In the genomic region with DNA sequence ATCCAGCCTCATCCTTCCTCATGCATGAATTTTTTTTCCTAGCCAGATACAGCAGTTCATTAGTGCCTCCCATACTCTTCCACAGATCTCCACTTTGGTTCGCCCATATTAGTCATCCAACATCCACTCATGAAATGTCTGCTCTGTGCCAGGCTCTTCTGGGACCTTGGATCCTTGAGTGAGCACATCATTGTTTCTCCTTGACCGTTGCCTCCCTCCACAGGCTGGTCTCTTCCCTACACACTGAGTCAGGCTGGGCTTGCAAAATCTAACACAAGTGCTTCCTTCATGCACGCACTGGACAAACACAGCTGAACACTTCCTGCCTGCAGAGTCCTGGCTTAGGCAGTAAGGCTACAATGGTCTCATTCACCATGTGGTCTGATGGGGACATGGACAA, we compare ENCODE assay signal across 12 mouse cellular contexts. TPM values are rescaled to one million over a fixed set of nuclear protein-coding genes. Genes with fewer than 3 reads are reported as not detected.
DNase-seq lines count a peak whose midpoint lies in the region; ATAC-seq and TF ChIP-seq lines count a peak whose summit lies in the region.
"Had no signal": no experiment of that assay in that cellular context is flagged by ENCODE, and none has a peak within 500 bp of the region (broad histone marks: within the 10 kb centered on the region; RNA-seq: fewer than 3 reads in every experiment).

No protein-coding gene starts in this region.

- no peaks in the 10 kb centered on the region; the same call in 1 of the 2 replicates for H3K79me2 ChIP-seq in heart, adult 2 months (replicated peaks; ENCODE audit: control insufficient read depth, insufficient read depth, low read length)

- no peaks in the 10 kb centered on the region for H3K9me3 ChIP-seq in heart, embryonic 10.5 days
- no peaks in the 10 kb centered on the region for H3K9me3 ChIP-seq in lung, postnatal 0 days (ENCODE audit: low read length)
- no peaks in the 10 kb centered on the region for H3K9me3 ChIP-seq in midbrain, embryonic 14.5 days (ENCODE audit: control insufficient read depth, low read length)
- H3K9me3 ChIP-seq: midbrain, embryonic 10.5 days; stomach, embryonic 15.5 days had no signal

- no peak overlapping the region for H3K9ac ChIP-seq in heart, adult 2 months (ENCODE audit: low read depth, low read length)
- H3K9ac ChIP-seq in lung, postnatal 0 days (replicated peaks; ENCODE audit: low read depth), result no peak overlapping the region
- no peak overlapping the region for H3K9ac ChIP-seq in midbrain, embryonic 14.5 days (replicated peaks; ENCODE audit: low read length)
- H3K9ac ChIP-seq: stomach, embryonic 15.5 days had no signal

- ATAC-seq in lung, postnatal 0 days, result peak; percentile 56
- no peak for ATAC-seq in midbrain, embryonic 14.5 days (ENCODE audit: low FRiP score, low TSS enrichment)

- H3K4me2 ChIP-seq in lung, postnatal 0 days (replicated peaks; ENCODE audit: low read depth, low read length), result no peak overlapping the region
- H3K4me2 ChIP-seq in midbrain, embryonic 14.5 days (ENCODE audit: low read length), result no peak overlapping the region
- H3K4me2 ChIP-seq: stomach, embryonic 15.5 days had no signal

- 44% methylated on average over 3 of the region's 3 CpGs for WGBS in heart, adult 2 months
- 68% methylated on average over 3 of the region's 3 CpGs for WGBS in heart, embryonic 10.5 days
- WGBS in lung, postnatal 0 days, result 41% methylated on average over 3 of the region's 3 CpGs
- 88% methylated on average over 3 of the region's 3 CpGs for WGBS in midbrain, embryonic 14.5 days

- peak; percentile 25 for TF ChIP-seq CTCF in heart, adult 2 months (IDR thresholded peaks at IDR 0.05)
- TF ChIP-seq CTCF in lung, postnatal 0 days (IDR thresholded peaks at IDR 0.05), result peak; percentile 56

- no peak for TF ChIP-seq EP300 in heart, adult 2 months (IDR thresholded peaks at IDR 0.05; ENCODE audit: insufficient read depth, low read depth, low read length)
- TF ChIP-seq EP300 in lung, postnatal 0 days (IDR thresholded peaks at IDR 0.05), result no peak

- no peak overlapping the region for H3K27ac ChIP-seq in heart, adult 2 months
- H3K27ac ChIP-seq in heart, embryonic 10.5 days, result no peak overlapping the region
- H3K27ac ChIP-seq in lung, postnatal 0 days (ENCODE audit: low read length), result no peak overlapping the region
- H3K27ac ChIP-seq in midbrain, embryonic 14.5 days (replicated peaks; ENCODE audit: low read depth, low read length), result no peak overlapping the region
- H3K27ac ChIP-seq: midbrain, embryonic 10.5 days; stomach, embryonic 15.5 days had no signal

- no peak for TF ChIP-seq POLR2A in heart, adult 2 months (IDR thresholded peaks at IDR 0.05; ENCODE audit: insufficient read depth, low read depth, low read length)

- no peaks in the 10 kb centered on the region for H3K27me3 ChIP-seq in heart, adult 2 months (ENCODE audit: control insufficient read depth, insufficient read depth, low read length)
- H3K27me3 ChIP-seq in heart, embryonic 10.5 days (ENCODE audit: insufficient read depth, poor library complexity, severe bottlenecking), result no peaks in the 10 kb centered on the region
- H3K27me3 ChIP-seq in lung, postnatal 0 days (replicated peaks; ENCODE audit: insufficient read depth, low read length), result no peaks in the 10 kb centered on the region
- H3K27me3 ChIP-seq in midbrain, embryonic 14.5 days (ENCODE audit: control insufficient read depth, insufficient read depth, low read length), result no peaks in the 10 kb centered on the region
- H3K27me3 ChIP-seq: CH12.LX; stomach, embryonic 15.5 days had no signal

- H3K36me3 ChIP-seq in heart, adult 2 months (ENCODE audit: control insufficient read depth, insufficient read depth, low read length), result no peaks in the 10 kb centered on the region
- no peaks in the 10 kb centered on the region for H3K36me3 ChIP-seq in heart, embryonic 10.5 days
- H3K36me3 ChIP-seq in lung, postnatal 0 days (ENCODE audit: insufficient read depth, low read length), result no peaks in the 10 kb centered on the region
- no peaks in the 10 kb centered on the region for H3K36me3 ChIP-seq in midbrain, embryonic 14.5 days (ENCODE audit: control insufficient read depth, insufficient read depth, low read length)
- H3K36me3 ChIP-seq: midbrain, embryonic 10.5 days; stomach, embryonic 15.5 days had no signal

- intact Hi-C loops in heart, adult 2 months (cut with DNase I), result loop anchor here (2.0 kb wide), 1 partner anchor 49 kb away; no protein-coding TSS in a partner anchor
- intact Hi-C loops in left cerebral cortex, postnatal 14 days (cut with DNase I), result no loop called here

- DNase-seq in heart, adult 2 months, result peak in 1 of 2 experiments; percentile 49
- no peak for DNase-seq in heart, embryonic 10.5 days (ENCODE audit: low spot score)
- peak; percentile 91 for DNase-seq in 3T3-L1 (ENCODE audit: low read depth, low spot score)
- DNase-seq in adrenal gland, postnatal 14 days, result peak; percentile 73
- peak; percentile 83 for DNase-seq in lung, postnatal 0 days (ENCODE audit: low spot score)
- no peak for DNase-seq in left cerebral cortex, postnatal 14 days (ENCODE audit: low spot score in 2 of 2)
- DNase-seq in spleen, postnatal 4 days (ENCODE audit: low spot score in 2 of 2), result no peak
- DNase-seq in midbrain, embryonic 14.5 days, result no peak

- peaks cover 6% of the 10 kb centered on the region for H3K4me1 ChIP-seq in heart, adult 2 months (ENCODE audit: control insufficient read depth, insufficient read depth, low read length)
- H3K4me1 ChIP-seq in heart, embryonic 10.5 days, result peaks cover 21% of the 10 kb centered on the region
- peaks cover 6% of the 10 kb centered on the region; the same call in 1 of the 2 replicates for H3K4me1 ChIP-seq in lung, postnatal 0 days (ENCODE audit: insufficient read depth, low read depth, low read length)
- peaks cover 17% of the 10 kb centered on the region for H3K4me1 ChIP-seq in midbrain, embryonic 14.5 days (ENCODE audit: control insufficient read depth, insufficient read depth, low read length)
- H3K4me1 ChIP-seq: stomach, embryonic 15.5 days had no signal

- no peak overlapping the region for H3K4me3 ChIP-seq in heart, adult 2 months
- no peak overlapping the region for H3K4me3 ChIP-seq in heart, embryonic 10.5 days
- no peak overlapping the region for H3K4me3 ChIP-seq in lung, postnatal 0 days (ENCODE audit: low read depth, low read length)
- H3K4me3 ChIP-seq in midbrain, embryonic 14.5 days (replicated peaks; ENCODE audit: low read depth, low read length), result no peak overlapping the region
- H3K4me3 ChIP-seq: midbrain, embryonic 10.5 days; stomach, embryonic 15.5 days had no signal

RNA-seq across cellular contexts. Expression of a gene that starts 1.7 kb away (rescaled TPM):
- total RNA-seq in heart, adult 2 months (2021), result 10 to 100 TPM; 46.9 to 51.7 TPM
- polyA plus RNA-seq in heart, adult 2 months (2012; rRNA removed), result 50.6 and 64.4 TPM in 2 replicates
- polyA plus RNA-seq in heart, embryonic 10.5 days (2016; fragmentation: Nextera tagmentation; extraction: Ambion mirVana), result 63.6 and 67.8 TPM in 2 replicates
- 81.3 and 83.2 TPM in 2 replicates for total RNA-seq in adrenal gland, postnatal 14 days (2021)
- 61.6 and 69.9 TPM in 2 replicates for polyA plus RNA-seq in lung, postnatal 0 days (2015; fragmentation: Nextera tagmentation; extraction: Ambion mirVana)
- total RNA-seq in left cerebral cortex, postnatal 14 days (2021), result 10 to 100 TPM; 40.1 to 43.3 TPM
- polyA plus RNA-seq in midbrain, embryonic 14.5 days (2014; fragmentation: Nextera tagmentation; extraction: Ambion mirVana), result 47.1 and 57.5 TPM in 2 replicates

RNA-seq across cellular contexts. Expression of a gene that starts 2.0 kb away (rescaled TPM):
- total RNA-seq in heart, adult 2 months (2021), result under 1 TPM; 0.37 to 0.84 TPM
- 0.16 and 0.29 TPM in 2 replicates for polyA plus RNA-seq in heart, adult 2 months (2012; rRNA removed)
- polyA plus RNA-seq in heart, embryonic 10.5 days (2016; fragmentation: Nextera tagmentation; extraction: Ambion mirVana), result 0.11 and 0.26 TPM in 2 replicates
- total RNA-seq in adrenal gland, postnatal 14 days (2021), result 0.82 and 1.7 TPM in 2 replicates
- 0.57 and 0.83 TPM in 2 replicates for polyA plus RNA-seq in lung, postnatal 0 days (2015; fragmentation: Nextera tagmentation; extraction: Ambion mirVana)
- total RNA-seq in left cerebral cortex, postnatal 14 days (2021), result 1 to 10 TPM; 2.0 to 3.5 TPM
- polyA plus RNA-seq in midbrain, embryonic 14.5 days (2014; fragmentation: Nextera tagmentation; extraction: Ambion mirVana), result 0.46 and 0.74 TPM in 2 replicates
- polyA plus RNA-seq: intestine, embryonic 14.5 days; stomach, embryonic 15.5 days had no signal

RNA-seq across cellular contexts. Expression of a gene that starts 40.1 kb away (rescaled TPM):
- total RNA-seq in heart, adult 2 months (2021), result not detected
- polyA plus RNA-seq in heart, adult 2 months (2012; rRNA removed), result 0.18 TPM in 1 of 2 replicates, not detected in the other
- 0.06 TPM in 1 of 2 replicates, not detected in the other for polyA plus RNA-seq in heart, embryonic 10.5 days (2016; fragmentation: Nextera tagmentation; extraction: Ambion mirVana)
- total RNA-seq in adrenal gland, postnatal 14 days (2021), result 4.3 and 6.9 TPM in 2 replicates
- 0.16 and 0.25 TPM in 2 replicates for polyA plus RNA-seq in lung, postnatal 0 days (2015; fragmentation: Nextera tagmentation; extraction: Ambion mirVana)
- 10 to 100 TPM; 27.1 to 28.5 TPM for total RNA-seq in left cerebral cortex, postnatal 14 days (2021)
- polyA plus RNA-seq in midbrain, embryonic 14.5 days (2014; fragmentation: Nextera tagmentation; extraction: Ambion mirVana), result 35.4 and 45.8 TPM in 2 replicates
- total RNA-seq: CH12.LX had no signal

RNA-seq across cellular contexts. Expression of a gene that starts 51.2 kb away (rescaled TPM):
- total RNA-seq in heart, adult 2 months (2021), result 10 to 100 TPM; 79.2 to 88.7 TPM
- polyA plus RNA-seq in heart, adult 2 months (2012; rRNA removed), result 15.8 and 36.9 TPM in 2 replicates
- 16.4 and 22.2 TPM in 2 replicates for polyA plus RNA-seq in heart, embryonic 10.5 days (2016; fragmentation: Nextera tagmentation; extraction: Ambion mirVana)
- 94.2 and 107 TPM in 2 replicates for total RNA-seq in adrenal gland, postnatal 14 days (2021)
- 7.0 and 9.2 TPM in 2 replicates for polyA plus RNA-seq in lung, postnatal 0 days (2015; fragmentation: Nextera tagmentation; extraction: Ambion mirVana)
- total RNA-seq in left cerebral cortex, postnatal 14 days (2021), result 100 to 1,000 TPM; 105 to 110 TPM
- 17.0 and 19.6 TPM in 2 replicates for polyA plus RNA-seq in midbrain, embryonic 14.5 days (2014; fragmentation: Nextera tagmentation; extraction: Ambion mirVana)

Comparison
In these comparisons a context has a peak if more than half of its experiments do, and no peak if none do; other contexts are left out.
1. DNase-seq: peak in 3T3-L1 (single experiment), adrenal gland, postnatal 14 days (single experiment) and lung, postnatal 0 days (single experiment); none in heart, embryonic 10.5 days (single experiment), left cerebral cortex, postnatal 14 days (0 of 2), spleen, postnatal 4 days (0 of 2) and midbrain, embryonic 14.5 days (single experiment).
2. RNA of a gene that starts 40.1 kb away (polyA plus RNA-seq): 35.4 to 45.8 TPM in midbrain, embryonic 14.5 days; 0.16 to 0.25 TPM in lung, postnatal 0 days, 0.18 TPM in heart, adult 2 months and 0.06 TPM in heart, embryonic 10.5 days; every median in the first group is over 10 times any median in the second.